Mouse (Mus musculus): Measurements from ENCODE around the gene Olfr1443.

The Olfr1443 gene

GRCm38 (mm10) chr19:12731950-12732349 is 54.0 kb downstream of the Olfr1443 start:
- DNase-seq (ENCODE audit: low read depth, low spot score) = no peak

Data from retina, adult 2 months (tissue).